Mouse (Mus musculus) E14TG2a.4 (cell line): ENCODE measurements around the gene Ucn2.

Source experiments
- CTCF ChIP-seq: conservative IDR thresholded peaks from 2 replicates; pipeline ENCODE4 v1.5.1; 2014; ENCODE audit warnings: low read length
- POU5F1 ChIP-seq: IDR thresholded peaks from 2 replicates; pipeline ENCODE4 v1.6.1; 2014; ENCODE audit warnings: low read length, borderline replicate concordance

- TF ChIP-seq CTCF, result no peak
- TF ChIP-seq POU5F1, result no peak
Measured at GRCm38 (mm10) chr9:109022866-109023685, 37.3 kb downstream of the Ucn2 start.
